Mouse (Mus musculus) liver, embryonic 14.5 days (tissue): ENCODE data around the gene Mecom.

Experiments used
- CTCF ChIP-seq: IDR thresholded peaks from 2 replicates; pipeline ENCODE4 v1.5.1; 2016; ENCODE audit warnings: antibody characterized with exemption, low read depth, control low read depth
- EP300 ChIP-seq: IDR thresholded peaks from 2 replicates; pipeline ENCODE4 v1.6.1; 2016; ENCODE audit warnings: antibody characterized with exemption, low read depth

GRCm38 (mm10) chr3:30390346-30390745, 157.5 kb downstream of the Mecom start:
- TF ChIP-seq CTCF: no peak
- no peak for TF ChIP-seq EP300
